Mouse (Mus musculus) neutrophil, adult 5-6 weeks (primary cell): ENCODE measurements around the gene Ltbp2. TPM values are rescaled to one million over a fixed set of nuclear protein-coding genes. Genes with fewer than 3 reads are reported as not detected.

Experiments
- ATAC-seq: fragments of 151-379, 151-347 bp; 2 replicates; pipeline ENCODE4 v1.8.0; 2017; ENCODE audit warnings: mild to moderate bottlenecking, moderate TSS enrichment; ENCODE audit not compliant: insufficient number of reproducible peaks, poor library complexity, low FRiP score, severe bottlenecking; ENCODE audit errors: extremely low read depth
- total RNA-seq: library from RNA; stranded (forward); fragments of 200-1000 nt; gene quantifications from 2 replicates; pipeline ENCODE4 v1.2.3, GENCODE M21; 2017

Ltbp2 gene
- total RNA-seq, 1 experiment from 2014 or later = 0.12 TPM

GRCm38 (mm10) chr12:84884423-84885076, 8.2 kb upstream of the Ltbp2 start:
- no peak for ATAC-seq

GRCm38 (mm10) chr12:84882796-84883195, 6.5 kb upstream of the Ltbp2 start:
- ATAC-seq = no peak

DNA sequence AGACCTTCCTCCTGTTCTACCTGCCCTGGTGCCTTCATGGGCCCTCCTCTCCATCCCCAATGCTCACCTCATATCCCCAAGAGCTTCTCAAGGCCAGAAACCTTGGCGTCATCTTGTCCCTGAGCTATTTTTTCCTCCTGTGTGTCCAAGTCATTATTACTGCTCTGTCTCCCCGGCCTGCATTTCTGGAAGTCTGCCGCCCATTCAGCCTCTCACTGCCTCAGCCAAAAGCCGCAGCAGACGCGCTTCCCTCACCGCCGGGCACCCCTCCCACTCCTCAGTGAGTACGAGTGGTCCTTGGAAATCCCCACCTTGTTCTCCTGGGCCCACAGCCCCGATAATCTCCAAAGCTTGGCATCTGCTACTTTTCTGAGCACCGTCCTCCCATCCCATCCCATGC, 3.8 kb upstream of the Ltbp2 start:
- no peak for ATAC-seq

- ATAC-seq = no peak
These were observed 411 bp downstream of the Ltbp2 start for GRCm38 (mm10) chr12:84875761-84876480.

DNA sequence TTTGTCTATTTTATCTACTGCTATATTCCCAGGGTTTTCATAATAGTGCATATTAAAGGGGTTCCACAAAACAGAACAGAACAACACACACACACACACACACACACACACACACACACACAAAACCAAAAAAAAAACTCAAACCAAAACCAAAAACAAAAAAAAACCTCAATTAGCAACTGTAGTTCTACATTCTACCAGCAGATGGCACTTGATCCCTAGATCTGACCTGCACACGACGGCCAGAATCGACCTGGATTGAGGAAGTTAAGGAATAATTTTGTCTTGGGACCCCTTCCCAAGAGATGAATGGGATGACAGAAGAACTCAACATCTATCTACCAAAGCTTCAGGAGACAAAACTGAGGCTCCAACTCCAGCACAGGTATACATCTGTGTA, 2.9 kb downstream of the Ltbp2 start:
- ATAC-seq = no peak

GRCm38 (mm10) chr12:84872310-84872709, 4.0 kb downstream of the Ltbp2 start:
- ATAC-seq = no peak

DNA sequence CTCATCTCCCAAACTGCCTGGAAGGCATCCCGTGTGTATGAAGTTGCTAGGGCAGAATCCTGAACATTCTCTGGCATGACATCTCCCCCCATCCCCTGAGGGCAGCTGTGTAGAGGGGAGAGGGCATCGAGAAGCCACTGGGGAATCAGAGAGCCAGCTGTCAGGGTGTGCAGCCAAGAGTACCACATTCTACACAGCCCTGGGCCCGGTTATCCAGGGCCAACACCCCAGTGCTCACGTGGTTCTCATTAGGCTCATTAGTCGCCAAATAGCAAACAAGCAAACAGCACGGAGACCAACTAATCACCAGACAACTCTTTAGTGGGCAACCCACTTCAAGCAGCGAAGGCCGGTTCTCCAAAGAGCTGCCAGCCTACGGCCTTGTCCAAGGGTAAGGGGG, 10.9 kb downstream of the Ltbp2 start:
- no peak for ATAC-seq

GRCm38 (mm10) chr12:84864801-84865200, 11.5 kb downstream of the Ltbp2 start:
- ATAC-seq = no peak

- no peak for ATAC-seq
These were observed 13.1 kb downstream of the Ltbp2 start for GRCm38 (mm10) chr12:84863196-84863595.

- ATAC-seq = no peak
These were observed 14.0 kb downstream of the Ltbp2 start for GRCm38 (mm10) chr12:84862136-84862910.

DNA sequence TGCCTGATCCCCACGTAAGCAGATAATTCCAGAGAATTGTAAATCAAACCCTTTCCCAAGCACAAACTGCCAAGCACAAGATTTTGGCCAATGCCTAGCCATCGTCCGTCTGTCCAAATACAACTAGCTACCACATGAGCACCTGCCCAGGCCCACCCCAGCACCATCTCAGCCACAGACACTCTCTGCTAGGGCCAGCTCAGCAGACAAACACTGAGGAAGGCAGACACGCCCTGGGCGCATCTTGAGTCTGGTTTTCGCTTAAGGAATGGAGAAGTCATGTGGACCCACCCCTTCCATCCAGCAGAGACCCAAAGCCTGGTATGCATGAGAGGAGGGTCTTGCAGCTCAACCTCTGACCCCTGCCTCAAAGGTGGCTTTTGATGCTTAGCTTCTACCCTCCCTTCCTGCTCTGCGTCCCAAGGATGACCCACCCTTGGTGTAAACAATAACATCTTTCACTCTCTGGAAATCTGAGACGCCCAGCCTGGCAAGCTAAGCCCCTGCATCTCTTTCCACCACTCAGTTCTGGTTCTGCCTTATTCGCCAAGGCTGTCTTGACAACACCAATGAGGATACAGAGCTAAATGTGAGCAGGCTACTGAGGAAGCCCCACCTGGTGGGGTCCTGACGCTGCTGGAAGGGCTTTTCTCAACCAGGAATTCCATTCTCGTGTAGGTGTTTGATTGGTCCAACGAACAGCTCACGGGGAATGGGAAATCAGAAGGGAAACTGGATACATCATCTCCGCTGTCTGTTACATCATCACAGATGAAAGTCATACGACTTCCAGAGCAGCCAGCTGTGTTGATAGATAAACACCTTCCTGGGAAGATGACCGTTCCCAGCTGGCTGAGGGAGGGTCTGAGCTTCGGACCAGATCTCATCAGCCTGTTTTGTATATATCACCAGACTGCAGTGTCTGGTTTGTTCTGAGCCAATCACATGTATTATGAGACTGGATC, 17.9 kb downstream of the Ltbp2 start:
- ATAC-seq = no peak

DNA sequence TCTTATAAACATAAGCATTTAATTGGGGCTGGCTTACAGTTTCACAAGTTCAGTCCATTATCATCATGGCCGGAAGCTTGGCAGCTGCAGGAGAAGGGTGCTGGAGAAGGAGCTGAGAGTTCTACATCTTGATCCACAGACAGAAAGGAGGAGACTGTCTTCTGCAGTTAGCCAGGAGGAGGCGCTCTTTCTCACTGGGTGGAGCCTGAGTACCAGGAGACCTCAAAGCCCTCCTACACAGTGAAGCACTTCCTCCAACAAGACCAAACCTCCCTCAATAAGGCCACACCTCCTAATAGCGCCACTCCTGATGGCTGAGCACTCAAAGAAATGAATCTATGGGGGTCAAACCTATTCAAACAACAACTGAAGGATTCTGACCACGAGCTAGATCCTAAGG, 18.6 kb downstream of the Ltbp2 start:
- ATAC-seq = no peak

- ATAC-seq = no peak
These were observed 19.8 kb downstream of the Ltbp2 start for GRCm38 (mm10) chr12:84856532-84856931.

DNA sequence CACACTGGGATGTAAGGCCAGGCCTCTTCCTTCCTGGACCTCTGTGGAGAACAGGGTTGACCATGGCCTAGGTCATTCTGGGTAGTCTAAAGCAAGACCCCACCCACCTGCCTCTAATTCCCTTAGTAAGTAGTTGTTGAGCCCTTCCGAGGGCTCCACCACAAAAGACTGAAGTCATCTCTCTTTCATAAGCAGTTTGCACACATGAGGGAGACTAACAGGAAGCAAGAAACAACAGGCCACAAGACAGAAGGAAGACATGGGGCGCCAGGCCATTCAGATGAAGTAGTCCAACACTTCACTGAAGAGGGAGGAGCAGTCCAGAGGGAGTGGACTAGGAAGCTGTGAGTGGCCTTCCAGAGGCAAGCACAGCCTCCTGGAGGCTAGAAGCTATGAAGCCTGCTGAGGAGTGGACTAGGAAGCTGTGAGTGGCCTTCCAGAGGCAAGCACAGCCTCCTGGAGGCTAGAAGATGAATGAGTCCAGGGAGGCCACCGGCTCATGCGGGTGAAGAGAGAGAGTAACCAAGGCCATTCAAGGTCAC, 21.2 kb downstream of the Ltbp2 start:
- ATAC-seq = no peak

DNA sequence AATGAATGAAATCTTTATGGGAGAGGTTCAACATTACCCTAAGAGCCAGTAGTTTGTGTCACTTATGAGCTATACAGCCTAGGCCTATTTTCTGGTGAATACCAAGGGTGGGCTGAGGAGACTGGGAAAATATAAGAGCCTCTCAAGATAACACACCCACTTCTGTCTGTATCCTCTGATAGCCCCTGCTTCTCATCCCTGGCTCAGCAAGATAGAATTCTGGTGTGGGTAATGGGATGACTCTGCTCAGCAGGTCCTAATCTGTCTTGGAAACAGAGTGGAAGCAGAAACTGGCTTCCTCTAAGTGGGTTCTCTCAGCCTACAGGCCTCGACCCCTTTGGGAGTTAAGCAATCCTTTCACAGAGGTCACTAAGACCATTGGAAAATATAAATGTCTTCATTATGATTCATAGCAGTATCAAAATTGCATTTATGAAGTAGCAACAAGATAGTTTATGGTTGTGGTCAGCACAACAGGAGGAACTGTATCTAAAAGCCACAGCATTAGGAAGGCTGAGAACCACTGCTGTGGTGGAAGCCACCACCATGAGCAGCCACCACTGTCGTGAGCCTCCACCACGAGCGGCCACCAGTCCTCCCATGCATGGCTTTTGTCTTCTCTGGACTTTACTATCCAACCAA, 21.8 kb downstream of the Ltbp2 start:
- no peak for ATAC-seq

- ATAC-seq = no peak
These were observed 24.8 kb downstream of the Ltbp2 start for GRCm38 (mm10) chr12:84851403-84852040.

DNA sequence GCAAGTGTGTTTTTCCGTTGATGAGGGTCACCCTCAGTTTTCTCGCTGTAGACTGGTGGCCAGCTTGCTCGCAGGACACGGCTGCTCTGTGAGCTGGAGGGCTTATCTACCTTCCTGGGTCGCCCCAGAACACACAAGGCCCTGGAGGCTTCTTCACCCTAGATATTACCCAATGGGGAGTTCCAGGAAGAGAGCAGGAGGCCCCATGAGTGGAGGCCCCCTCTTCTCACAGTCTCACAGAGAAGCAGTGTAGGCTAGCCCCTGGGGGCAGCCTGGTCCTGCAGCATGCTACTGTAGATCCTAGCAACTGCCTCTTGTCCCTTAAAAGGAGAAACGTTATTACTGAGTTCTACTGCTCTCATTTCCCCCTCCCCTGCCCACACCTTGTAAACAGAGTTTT, 28.4 kb downstream of the Ltbp2 start:
- ATAC-seq = no peak

DNA sequence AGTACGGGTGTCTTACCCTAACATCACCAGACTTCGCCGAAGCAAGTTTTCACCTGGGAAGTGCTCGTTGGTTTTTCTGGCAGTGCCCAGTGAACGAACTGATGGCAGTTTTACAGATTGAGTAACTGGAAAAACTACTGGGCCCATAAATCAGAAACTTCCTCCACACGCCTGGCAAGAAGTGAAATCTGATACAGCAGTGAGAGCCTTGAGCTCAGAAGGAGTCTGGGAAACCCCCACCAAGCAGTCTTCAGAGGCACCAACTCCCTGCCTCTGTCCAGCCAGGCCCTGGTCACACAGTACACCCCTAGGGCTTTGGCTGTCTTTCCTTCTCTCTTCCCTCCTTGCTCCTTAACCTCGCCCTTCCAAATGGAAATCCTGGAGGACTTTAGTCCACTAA, 28.9 kb downstream of the Ltbp2 start:
- ATAC-seq = no peak
